Mouse (Mus musculus) heart, embryonic 16.5 days (tissue): ENCODE results near the gene Siah2. TPM values are rescaled to one million over a fixed set of nuclear protein-coding genes. Genes with fewer than 3 reads are reported as not detected.

Source experiments
- ATAC-seq: fragments of 200-750 bp; cut with Nextera tagmentation; replicated peaks from 2 replicates; pipeline ENCODE4 v1.8.0; 2017; ENCODE audit warnings: moderate number of reproducible peaks; ENCODE audit not compliant: insufficient read depth, low FRiP score; ENCODE audit errors: extremely low read depth
- H3K27ac ChIP-seq: fragments of 300-500 bp; sonication (generic); 2 replicates; pipeline ENCODE4 v1.5.1; 2014; ENCODE audit warnings: mild to moderate bottlenecking, low read length, control low read depth, moderate library complexity
- H3K27me3 ChIP-seq: fragments of 300-500 bp; sonication (generic); 2 replicates; pipeline ENCODE4 v1.6.1; 2014; ENCODE audit warnings: low read length, mixed read lengths; ENCODE audit not compliant: control insufficient read depth, insufficient read depth
- H3K36me3 ChIP-seq: fragments of 300-500 bp; sonication (generic); 2 replicates; pipeline ENCODE4 v1.6.1; 2014; ENCODE audit not compliant: control insufficient read depth, insufficient read depth
- H3K4me1 ChIP-seq: fragments of 300-500 bp; sonication (generic); 2 replicates; pipeline ENCODE4 v1.6.1; 2014; ENCODE audit warnings: low read length, mixed read lengths; ENCODE audit not compliant: control insufficient read depth, insufficient read depth
- H3K4me2 ChIP-seq: fragments of 300-500 bp; sonication (generic); 2 replicates; pipeline ENCODE4 v1.6.1; 2014; ENCODE audit warnings: low read depth, mild to moderate bottlenecking, control low read depth, low read length
- H3K4me3 ChIP-seq: fragments of 300-500 bp; sonication (generic); 2 replicates; pipeline ENCODE4 v1.5.1; 2014; ENCODE audit warnings: mild to moderate bottlenecking, control low read depth, low read length
- H3K9ac ChIP-seq: fragments of 300-500 bp; sonication (generic); 2 replicates; pipeline ENCODE4 v1.6.1; 2014; ENCODE audit warnings: low read length, control low read depth
- H3K9me3 ChIP-seq: fragments of 300-500 bp; sonication (generic); replicated peaks from 2 replicates; pipeline ENCODE4 v1.6.1; 2016; ENCODE audit warnings: low read length; ENCODE audit not compliant: control insufficient read depth
- WGBS: fragments of 180-500 bp; shearing (Covaris S2); extraction: QIAGEN DNeasy Blood & Tissue Kit; methylation state at CpG from one replicate; pipeline ENCODE4 v1.1.7; 2014; 5-methylcytosine and 5-hydroxymethylcytosine counted together
- polyA plus RNA-seq: library from polyadenylated mRNA; unstranded; fragments of >200 nt; fragmentation: Nextera tagmentation; extraction: Ambion mirVana; gene quantifications from 2 replicates; pipeline ENCODE4 v1.2.1, GENCODE M21; 2015

Siah2 gene
- 4.8 and 5.8 TPM in 2 replicates for polyA plus RNA-seq

DNA sequence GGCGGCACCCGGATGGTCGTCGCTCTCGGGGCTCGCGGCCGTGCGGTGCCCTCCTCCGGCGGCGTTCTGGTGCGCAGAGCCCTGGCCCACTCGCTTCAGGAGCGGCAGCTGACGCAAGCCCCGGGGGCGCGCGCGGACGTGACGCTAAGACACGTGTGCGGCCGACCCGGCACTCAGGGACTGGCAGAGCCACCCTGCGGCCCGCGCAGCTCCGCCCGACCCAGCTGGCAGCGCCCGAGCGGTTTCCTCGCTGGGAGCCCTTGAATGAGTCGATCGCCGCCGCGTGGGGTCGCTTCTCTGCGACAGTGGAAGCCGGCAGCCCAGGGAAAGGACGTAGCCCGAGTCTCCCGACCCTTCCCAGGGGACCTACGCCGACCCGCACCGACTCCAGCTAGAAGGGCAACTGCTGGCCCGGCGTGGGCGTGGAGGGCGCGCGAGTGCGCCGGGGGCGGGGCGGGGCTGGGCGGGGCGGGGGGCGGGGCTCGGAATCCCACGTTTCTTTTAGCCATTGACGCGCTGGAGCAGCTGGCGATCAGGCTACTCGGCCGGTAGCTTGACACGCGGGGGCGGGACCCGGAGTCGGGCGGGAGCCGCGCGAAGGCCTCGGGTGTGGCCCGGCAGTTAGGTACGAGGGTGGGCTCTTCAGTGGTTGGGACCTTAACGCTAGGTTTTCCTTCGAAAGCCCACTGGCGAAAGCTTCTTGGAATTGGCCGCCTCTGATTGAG, at the start of gene Siah2:
Gene Siah2, minus strand, starts transcription at position 404 of the 725 bp plus-strand sequence.
- peaks cover 16% of the 10 kb centered on the region for H3K4me1 ChIP-seq
- peak within 1 kb of the TSS; percentile 91 for H3K4me3 ChIP-seq
- H3K4me2 ChIP-seq, result peak within 1 kb of the TSS; percentile 84
- H3K27me3 ChIP-seq, result no peaks in the 10 kb centered on the region
- WGBS, result under 1% methylated on average over 81 of the region's 87 CpGs
- H3K9ac ChIP-seq, result peak within 1 kb of the TSS; percentile 92
- H3K27ac ChIP-seq, result peak within 1 kb of the TSS; percentile 90
- ATAC-seq, result peak; percentile 94
- no peaks in the 10 kb centered on the region for H3K9me3 ChIP-seq
- H3K36me3 ChIP-seq, result no peaks in the 10 kb centered on the region

DNA sequence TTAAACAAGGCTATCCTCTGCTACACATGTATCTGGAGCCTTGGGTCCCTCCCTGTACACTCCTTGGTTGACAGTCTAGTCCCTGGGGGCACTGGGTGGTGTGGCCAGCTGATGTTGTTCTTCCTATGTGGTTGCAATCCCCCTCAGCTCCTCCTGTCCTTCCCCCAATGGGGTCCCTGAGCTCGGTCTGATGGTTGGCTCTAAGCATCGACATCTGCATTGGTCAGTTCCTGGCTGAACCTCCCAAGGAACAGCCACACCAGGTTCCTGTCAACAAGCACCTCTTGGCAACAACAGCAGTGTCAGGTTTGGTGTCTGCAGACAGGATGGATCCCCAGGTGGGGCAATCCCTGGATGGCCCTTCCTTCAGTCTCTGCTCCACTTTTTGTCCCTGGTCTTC, 47.3 kb upstream of the Siah2 start:
- H3K27ac ChIP-seq, result no peak overlapping the region
- no peak overlapping the region for H3K9ac ChIP-seq
- H3K36me3 ChIP-seq, result no peaks in the 10 kb centered on the region
- no peak for ATAC-seq
- H3K4me3 ChIP-seq, result no peak overlapping the region
- no peaks in the 10 kb centered on the region for H3K9me3 ChIP-seq
- WGBS, result 41% methylated on average over 2 of the region's 2 CpGs
- no peaks in the 10 kb centered on the region for H3K4me1 ChIP-seq
- H3K4me2 ChIP-seq, result no peak overlapping the region
- H3K27me3 ChIP-seq, result no peaks in the 10 kb centered on the region

DNA sequence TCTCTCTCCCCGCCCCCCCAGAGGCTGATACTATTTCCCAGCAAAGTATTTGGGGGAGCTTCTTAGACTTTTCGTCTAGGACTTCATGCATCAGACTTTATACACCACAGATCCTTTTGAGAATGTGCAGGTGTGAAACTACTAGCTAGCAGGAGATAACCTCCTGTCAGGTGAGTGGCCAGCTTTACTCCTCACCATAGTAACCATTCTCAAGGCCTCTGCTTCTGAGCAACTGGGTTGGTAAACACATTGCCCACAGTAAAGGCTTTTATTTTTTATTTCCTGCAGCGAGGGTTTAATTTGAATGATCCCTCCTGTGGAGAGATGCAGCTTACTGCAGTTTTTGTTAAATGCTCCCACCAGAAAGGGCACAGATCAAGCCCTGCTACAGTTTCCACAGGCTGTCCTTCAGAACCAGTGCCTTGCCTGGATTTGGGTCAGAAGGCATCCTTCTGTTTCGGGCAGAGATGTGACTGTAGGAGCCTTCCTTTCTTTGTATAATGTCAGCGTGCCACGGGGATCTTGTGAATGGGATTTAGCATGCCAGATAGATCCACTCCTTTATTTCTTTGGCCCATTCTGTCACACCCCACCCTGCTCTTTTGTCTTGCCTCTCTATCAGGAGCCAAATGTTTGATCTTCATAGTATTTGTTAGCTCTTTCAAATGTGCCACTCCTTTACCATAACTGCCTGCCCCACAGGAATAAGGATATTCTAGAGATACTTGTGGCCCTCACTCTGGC, 46.3 kb upstream of the Siah2 start:
- 32% methylated on average over 6 of the region's 6 CpGs for WGBS
- Histone ChIP-seq H3K9me3 (no peaks in the 10 kb centered on the region), H3K4me2 (no peak overlapping the region), H3K27me3 (no peaks in the 10 kb centered on the region), H3K27ac (no peak overlapping the region), H3K4me1 (no peaks in the 10 kb centered on the region), H3K9ac (no peak overlapping the region), H3K36me3 (no peaks in the 10 kb centered on the region), H3K4me3 (no peak overlapping the region)
- ATAC-seq, result no peak

DNA sequence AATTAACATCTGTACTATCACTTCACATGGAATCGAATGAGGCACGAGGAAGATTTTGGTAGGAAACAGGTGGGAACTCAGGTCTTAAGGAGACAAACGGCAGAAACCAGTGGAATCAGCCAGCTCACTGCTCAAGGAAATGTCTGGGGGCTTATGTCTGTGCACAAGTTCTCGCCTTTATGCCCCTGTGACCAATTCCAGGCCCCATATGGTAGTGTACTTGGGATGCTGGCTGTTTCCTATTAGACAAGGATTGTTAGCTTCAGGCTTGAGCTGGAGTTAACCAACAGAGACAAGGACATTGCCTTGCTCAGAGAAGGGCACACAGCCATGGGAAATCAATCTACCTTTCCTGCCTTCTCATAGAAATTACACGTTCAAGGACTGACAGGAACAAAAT, 39.3 kb upstream of the Siah2 start:
- Histone ChIP-seq H3K9me3 (no peaks in the 10 kb centered on the region), H3K4me3 (no peak overlapping the region), H3K27ac (no peak overlapping the region), H3K36me3 (no peaks in the 10 kb centered on the region), H3K27me3 (no peaks in the 10 kb centered on the region), H3K9ac (no peak overlapping the region), H3K4me2 (no peak overlapping the region), H3K4me1 (no peaks in the 10 kb centered on the region)
- no peak for ATAC-seq
- 80% methylated on average over 5 of the region's 5 CpGs for WGBS

DNA sequence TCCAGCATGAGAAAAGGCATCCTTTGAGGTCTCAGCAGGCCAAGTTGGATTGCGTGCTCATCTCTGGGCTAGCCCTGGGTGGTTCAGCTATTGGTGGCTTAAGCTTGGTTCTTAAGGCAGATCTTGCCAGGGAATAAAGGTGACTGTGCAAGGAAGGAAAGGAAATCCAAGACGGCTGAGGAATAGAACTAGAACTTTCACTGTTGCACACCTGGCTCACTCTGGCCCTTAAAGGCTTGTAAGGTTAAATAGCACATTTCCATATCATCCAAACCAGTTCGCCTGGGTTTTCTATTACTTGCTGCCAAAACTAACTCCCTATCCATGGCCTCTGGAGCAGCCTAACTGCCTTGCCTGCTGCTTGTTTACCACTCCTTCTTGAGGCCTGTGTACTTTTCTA, 38.4 kb upstream of the Siah2 start:
- no peaks in the 10 kb centered on the region for H3K27me3 ChIP-seq
- no peak overlapping the region for H3K4me3 ChIP-seq
- no peak for ATAC-seq
- H3K9ac ChIP-seq, result no peak overlapping the region
- no peaks in the 10 kb centered on the region for H3K9me3 ChIP-seq
- 86% methylated on average over 3 of the region's 3 CpGs for WGBS
- H3K4me1 ChIP-seq, result no peaks in the 10 kb centered on the region
- no peaks in the 10 kb centered on the region for H3K36me3 ChIP-seq
- H3K4me2 ChIP-seq, result no peak overlapping the region
- no peak overlapping the region for H3K27ac ChIP-seq

DNA sequence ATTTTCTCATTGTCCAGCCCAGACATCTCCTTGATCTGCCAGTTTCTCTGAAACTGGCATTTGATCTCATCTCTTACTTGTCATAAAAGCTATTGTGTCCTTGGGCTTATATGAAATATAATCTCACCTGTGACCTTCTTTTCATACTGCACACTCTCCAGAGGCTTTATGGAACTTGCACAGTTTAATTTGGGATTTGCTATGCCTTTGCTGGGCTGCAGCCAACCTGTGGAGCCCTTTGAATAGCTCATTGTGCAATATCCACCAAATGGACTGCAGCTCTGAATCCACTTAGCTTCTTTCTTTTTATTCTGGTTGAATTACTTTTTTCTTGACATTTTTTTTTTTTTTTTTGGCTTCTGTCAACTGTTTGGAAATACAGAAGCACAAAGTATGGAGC, 37.3 kb upstream of the Siah2 start:
- Histone ChIP-seq H3K27me3 (no peaks in the 10 kb centered on the region), H3K9ac (no peak overlapping the region), H3K36me3 (no peaks in the 10 kb centered on the region), H3K4me2 (no peak overlapping the region), H3K27ac (no peak overlapping the region), H3K4me3 (no peak overlapping the region), H3K4me1 (no peaks in the 10 kb centered on the region), H3K9me3 (no peaks in the 10 kb centered on the region)
- no peak for ATAC-seq

DNA sequence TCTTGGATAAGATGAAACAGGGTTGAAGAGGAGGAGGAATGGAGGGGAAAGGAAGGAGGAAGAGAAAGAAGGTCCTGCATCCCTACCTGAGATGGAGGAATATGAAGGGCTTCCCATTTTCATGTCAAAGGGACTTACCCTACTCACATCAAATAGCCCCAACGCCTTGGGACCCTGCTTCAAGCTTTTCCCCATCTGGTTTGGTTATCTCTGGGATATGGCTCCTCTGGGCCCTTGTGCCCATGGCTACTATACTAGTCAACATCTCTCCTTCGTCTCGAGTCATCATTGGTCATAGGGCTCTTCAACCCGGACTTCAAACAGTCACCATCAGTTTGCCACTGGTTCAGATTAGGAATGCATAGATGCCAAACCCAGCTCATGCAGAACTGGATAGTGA, 35.4 kb upstream of the Siah2 start:
- H3K4me2 ChIP-seq, result no peak overlapping the region

DNA sequence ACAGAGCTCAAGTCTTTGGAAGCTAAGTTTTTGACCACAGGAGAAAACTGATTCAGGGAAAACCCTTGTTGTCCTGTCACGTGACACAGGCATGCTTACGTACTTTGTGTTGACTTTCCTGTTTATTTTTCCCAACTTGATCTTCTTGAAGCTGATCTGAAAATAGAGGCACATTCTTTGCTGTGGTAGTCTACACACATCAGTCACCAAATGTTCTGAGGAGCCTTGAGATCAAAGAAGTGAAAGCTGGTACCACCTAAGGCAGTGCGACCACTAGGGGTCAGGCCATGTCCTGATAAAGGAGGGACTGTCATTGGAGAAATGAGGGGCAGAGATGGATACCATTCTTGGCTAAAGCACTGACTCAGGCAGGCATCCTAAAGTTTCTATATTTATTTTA, 34.8 kb upstream of the Siah2 start:
- H3K4me1 ChIP-seq, result no peaks in the 10 kb centered on the region
- 34% methylated on average over 3 of the region's 3 CpGs for WGBS
- no peaks in the 10 kb centered on the region for H3K9me3 ChIP-seq
- H3K27ac ChIP-seq, result no peak overlapping the region
- H3K27me3 ChIP-seq, result no peaks in the 10 kb centered on the region
- H3K4me3 ChIP-seq, result no peak overlapping the region
- H3K9ac ChIP-seq, result no peak overlapping the region
- no peak overlapping the region for H3K4me2 ChIP-seq
- H3K36me3 ChIP-seq, result no peaks in the 10 kb centered on the region
- ATAC-seq, result no peak

More for the DNA sequence above, 35.4 kb upstream of the Siah2 start:
- no peak overlapping the region for H3K9ac ChIP-seq
- H3K36me3 ChIP-seq, result no peaks in the 10 kb centered on the region
- 73% methylated on average over 4 of the region's 4 CpGs for WGBS
- H3K4me1 ChIP-seq, result no peaks in the 10 kb centered on the region
- H3K9me3 ChIP-seq, result no peaks in the 10 kb centered on the region
- H3K4me3 ChIP-seq, result no peak overlapping the region
- H3K27me3 ChIP-seq, result no peaks in the 10 kb centered on the region
- no peak for ATAC-seq
- H3K27ac ChIP-seq, result no peak overlapping the region

DNA sequence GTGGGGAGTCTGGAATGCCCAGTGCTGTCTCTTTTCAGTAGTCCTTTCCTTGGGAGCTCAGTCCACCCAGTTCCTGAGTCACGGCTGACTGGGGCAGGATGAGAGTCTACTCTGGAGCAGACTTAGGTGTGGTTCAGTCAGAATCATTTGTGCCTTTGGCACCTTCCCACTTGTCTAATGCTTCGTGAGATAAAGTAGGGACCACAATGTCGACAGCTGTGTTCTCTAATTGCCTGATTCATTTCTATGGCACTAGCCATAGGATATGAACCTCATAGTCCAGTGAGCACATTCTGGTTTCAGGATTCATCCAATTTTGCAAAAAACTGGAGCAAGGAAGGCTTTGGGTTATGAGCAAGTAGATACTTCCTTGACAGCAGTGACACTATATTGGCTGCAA, 34.2 kb upstream of the Siah2 start:
- H3K36me3 ChIP-seq, result no peaks in the 10 kb centered on the region
- H3K4me1 ChIP-seq, result no peaks in the 10 kb centered on the region
- H3K4me3 ChIP-seq, result no peak overlapping the region
- H3K4me2 ChIP-seq, result no peak overlapping the region
- no peak for ATAC-seq
- 66% methylated on average over 3 of the region's 3 CpGs for WGBS
- H3K27me3 ChIP-seq, result no peaks in the 10 kb centered on the region
- H3K27ac ChIP-seq, result no peak overlapping the region
- H3K9me3 ChIP-seq, result no peaks in the 10 kb centered on the region
- no peak overlapping the region for H3K9ac ChIP-seq
